Mouse (Mus musculus) cerebellum, adult 2 months (tissue): ENCODE measurements at regions not wholly inside any gene's neighbourhood (a gene's known extent, or its start where the extent isn't known, plus 50 kb on each side); places are given as distances from the start of the nearest gene placed in this dataset.

ENCODE experiments used
- CTCF ChIP-seq: fragments of 200-500 bp; IDR thresholded peaks from 2 replicates; pipeline ENCODE4 v1.5.1; 2011; ENCODE audit warnings: low read depth, mild to moderate bottlenecking, control low read depth, low read length, moderate library complexity, borderline replicate concordance; ENCODE audit not compliant: insufficient read depth
- POLR2A ChIP-seq: fragments of 200-500 bp; IDR thresholded peaks from 2 replicates; pipeline ENCODE4 v1.6.1; 2011; ENCODE audit warnings: low read length, control low read depth, borderline replicate concordance; ENCODE audit not compliant: insufficient read depth

DNA sequence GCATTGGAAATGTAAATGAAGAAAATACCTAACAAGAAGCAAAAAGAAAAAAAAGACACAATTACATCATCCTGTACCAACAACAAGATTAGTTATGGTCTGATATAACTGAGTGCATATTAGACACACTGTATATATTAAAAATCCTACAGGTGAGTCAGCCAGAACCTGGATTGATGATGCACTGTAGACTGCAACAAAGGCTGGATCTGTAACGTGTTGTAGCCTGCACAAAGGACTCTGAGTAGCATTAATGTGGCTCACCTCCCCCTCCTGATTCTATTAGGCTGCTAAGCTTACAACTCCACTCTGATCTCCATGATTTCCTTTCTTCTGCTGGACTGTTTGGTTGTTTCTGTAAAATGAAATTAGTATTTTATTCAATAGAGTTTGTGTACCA is 1383.4 kb downstream of the Defb40 start:
- no peak for TF ChIP-seq CTCF
- TF ChIP-seq POLR2A: no peak
